Mouse (Mus musculus): ENCODE measurements around the gene Nrgn.

DNA sequence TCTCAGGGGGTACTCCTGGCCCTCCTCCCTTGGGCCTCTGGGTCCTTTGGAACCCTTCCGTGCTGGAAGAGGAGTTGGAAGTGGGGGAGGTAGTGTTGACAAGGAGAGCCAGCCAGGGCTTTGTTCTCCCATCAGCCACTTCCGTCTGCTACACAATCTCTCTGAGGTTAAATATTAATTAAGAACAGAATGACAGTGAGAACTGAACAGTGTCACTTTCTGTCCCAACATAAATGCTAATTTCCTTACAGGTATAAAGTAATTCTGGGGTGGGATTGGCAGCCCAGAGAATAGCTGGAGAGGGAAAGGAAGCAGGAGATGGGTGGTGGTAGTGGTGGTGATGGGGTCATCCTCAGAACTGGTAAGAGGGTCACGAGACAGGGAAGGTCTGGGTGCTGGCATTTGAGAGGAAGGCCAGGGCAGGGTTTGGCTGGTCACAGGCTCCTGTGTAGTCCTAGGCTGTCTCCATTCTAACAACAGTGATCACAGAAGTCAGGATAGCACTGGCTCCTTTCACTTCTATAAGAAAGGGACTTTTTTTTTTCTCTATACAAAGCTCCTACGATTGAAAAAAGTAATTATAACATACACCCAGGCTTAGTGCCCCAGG lies 16.0 kb upstream of the Nrgn start:
- TF ChIP-seq POLR2A (IDR thresholded peaks at IDR 0.05; ENCODE audit: low read depth, low read length) (no peak), CTCF (IDR thresholded peaks at IDR 0.05; ENCODE audit: extremely low read depth, insufficient read depth, insufficient read length, insufficient replicate concordance) (no peak)

All from spleen, adult 2 months (tissue).